Mouse (Mus musculus) liver, adult (tissue): ENCODE measurements around the gene Tdpoz3.
"Not testable (repeated sequence)": the region's sequence is repeated elsewhere in the genome, so short reads cannot be mapped to it uniquely, and the experiment has no call there.

ENCODE experiments used
- GATA4 ChIP-seq: IDR thresholded peaks from 2 replicates; pipeline ENCODE4 v1.6.1; 2014; ENCODE audit warnings: mild to moderate bottlenecking, low read length; ENCODE audit not compliant: insufficient replicate concordance

Gene Tdpoz3

DNA sequence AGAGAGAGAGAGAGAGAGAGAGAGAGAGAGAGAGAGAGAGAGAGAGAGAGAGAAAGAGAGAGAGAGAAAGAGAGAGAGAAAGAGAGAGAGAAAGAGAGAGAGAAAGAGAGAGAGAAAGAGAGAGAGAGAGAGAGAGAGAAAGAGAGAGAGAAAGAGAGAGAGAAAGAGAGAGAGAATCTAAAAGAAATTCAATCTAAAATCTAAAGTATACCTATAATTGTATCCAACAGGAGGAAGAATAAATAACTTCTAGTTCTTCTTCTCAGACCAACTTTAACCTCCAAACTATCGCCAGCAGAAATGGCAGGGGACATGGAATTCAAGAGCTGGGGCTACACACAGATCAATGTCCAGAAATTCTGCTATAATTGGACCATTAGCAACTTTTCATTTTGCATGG, at the start of gene Tdpoz3:
Gene Tdpoz3, plus strand, starts transcription at position 301 of the 400 bp plus-strand sequence.
- TF ChIP-seq GATA4: not testable (repeated sequence)

DNA sequence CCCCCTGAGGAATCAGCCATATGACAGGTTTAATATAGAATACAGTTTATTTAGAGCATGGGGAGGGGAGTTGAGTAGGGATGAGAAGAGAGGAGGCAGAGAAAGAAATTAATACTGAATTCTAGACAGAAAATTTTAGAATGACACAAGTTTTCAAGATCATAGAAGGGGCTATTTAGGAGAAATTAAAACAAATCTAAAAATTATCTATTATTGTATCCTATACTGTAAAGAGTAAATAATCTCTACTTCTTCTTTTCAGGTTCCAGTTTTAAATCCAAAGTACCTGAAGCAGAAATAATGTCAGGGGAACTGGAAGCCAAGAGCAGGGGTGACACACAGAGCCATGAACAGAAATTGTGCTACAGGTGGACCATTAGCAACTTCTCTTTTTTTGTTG, 29.7 kb upstream of the Tdpoz3 start, which contains the start of gene Tdpoz4:
Gene Tdpoz4, plus strand, starts transcription at position 301 of the 400 bp plus-strand sequence.
- not testable (repeated sequence) for TF ChIP-seq GATA4
